Mouse (Mus musculus) heart, adult 11 months (tissue): ENCODE measurements around the gene Cux1.

ENCODE experiments used
- DNase-seq: peaks from one replicate; pipeline ENCODE4 v3.0.0; 2022

Gene Cux1

GRCm38 (mm10) chr5:136362021-136362420, 205.3 kb downstream of the Cux1 start:
- DNase-seq, result no peak

- DNase-seq, result no peak
These were observed 210.1 kb downstream of the Cux1 start for GRCm38 (mm10) chr5:136357227-136357626.

GRCm38 (mm10) chr5:136355583-136356126, 211.6 kb downstream of the Cux1 start:
- DNase-seq, result peak; percentile 89

DNA sequence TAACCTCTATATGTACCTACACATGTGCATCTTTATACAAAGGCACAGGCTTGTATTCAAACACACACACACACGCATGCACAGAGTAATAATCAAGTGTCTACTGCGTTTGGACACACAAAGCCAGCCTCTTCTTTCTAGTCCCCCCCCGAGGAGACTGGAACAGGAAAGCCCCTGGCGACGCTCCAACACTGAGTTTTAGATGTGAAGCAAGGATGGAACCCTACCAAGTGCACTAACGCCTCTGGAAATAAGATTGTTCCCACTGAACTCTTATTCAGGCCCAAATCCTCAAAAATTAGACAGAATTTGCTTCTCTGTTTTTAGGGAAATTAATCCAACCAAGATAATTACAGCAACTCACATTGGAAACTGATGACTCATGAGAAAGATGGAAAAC, 212.6 kb downstream of the Cux1 start:
- peak; percentile 91 for DNase-seq

- DNase-seq, result no peak
These were observed 214.2 kb downstream of the Cux1 start for GRCm38 (mm10) chr5:136353114-136353513.

- DNase-seq, result no peak
These were observed 224.0 kb downstream of the Cux1 start for GRCm38 (mm10) chr5:136343156-136343890.

GRCm38 (mm10) chr5:136336798-136337527, 230.3 kb downstream of the Cux1 start:
- no peak for DNase-seq

DNA sequence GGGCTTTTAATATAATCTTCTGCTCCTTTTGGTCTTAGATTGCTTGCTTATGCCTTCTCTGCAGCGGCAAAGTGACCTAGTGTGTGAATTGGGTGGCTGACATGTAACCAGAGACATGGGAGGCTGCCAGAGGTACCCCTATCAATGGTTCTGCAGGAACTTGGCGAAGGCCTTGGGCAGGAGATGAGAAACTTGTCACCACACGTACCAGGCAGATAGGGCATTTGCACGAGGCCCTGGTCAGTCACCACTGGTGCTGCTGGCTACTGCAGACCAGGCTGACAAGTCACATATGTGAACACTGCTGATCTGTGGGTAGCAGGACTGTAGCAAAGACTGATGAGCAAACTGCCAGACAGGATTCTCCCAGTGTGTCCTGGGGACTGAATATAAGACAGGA, 231.6 kb downstream of the Cux1 start:
- DNase-seq, result peak; percentile 95

- no peak for DNase-seq
These were observed 232.5 kb downstream of the Cux1 start for GRCm38 (mm10) chr5:136334780-136335179.

DNA sequence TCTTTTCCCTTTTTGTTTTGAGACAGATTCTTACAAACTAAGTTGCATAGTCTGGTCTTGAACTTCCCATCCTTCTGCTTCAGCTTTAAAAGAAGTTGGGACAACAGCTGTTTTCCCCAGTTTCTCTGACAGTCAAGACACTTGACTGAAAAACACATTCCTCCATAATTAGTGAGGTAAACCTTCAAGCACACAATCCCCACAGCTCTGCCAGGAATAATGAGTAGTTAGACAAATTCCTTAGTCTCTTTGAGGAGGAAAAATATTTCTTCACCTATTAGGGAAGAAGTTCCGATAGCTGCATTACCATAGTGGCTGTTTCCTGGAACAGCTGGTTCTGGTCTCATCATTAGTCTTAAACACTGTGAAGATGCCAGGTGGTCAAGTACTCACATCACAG, 233.2 kb downstream of the Cux1 start:
- no peak for DNase-seq

DNA sequence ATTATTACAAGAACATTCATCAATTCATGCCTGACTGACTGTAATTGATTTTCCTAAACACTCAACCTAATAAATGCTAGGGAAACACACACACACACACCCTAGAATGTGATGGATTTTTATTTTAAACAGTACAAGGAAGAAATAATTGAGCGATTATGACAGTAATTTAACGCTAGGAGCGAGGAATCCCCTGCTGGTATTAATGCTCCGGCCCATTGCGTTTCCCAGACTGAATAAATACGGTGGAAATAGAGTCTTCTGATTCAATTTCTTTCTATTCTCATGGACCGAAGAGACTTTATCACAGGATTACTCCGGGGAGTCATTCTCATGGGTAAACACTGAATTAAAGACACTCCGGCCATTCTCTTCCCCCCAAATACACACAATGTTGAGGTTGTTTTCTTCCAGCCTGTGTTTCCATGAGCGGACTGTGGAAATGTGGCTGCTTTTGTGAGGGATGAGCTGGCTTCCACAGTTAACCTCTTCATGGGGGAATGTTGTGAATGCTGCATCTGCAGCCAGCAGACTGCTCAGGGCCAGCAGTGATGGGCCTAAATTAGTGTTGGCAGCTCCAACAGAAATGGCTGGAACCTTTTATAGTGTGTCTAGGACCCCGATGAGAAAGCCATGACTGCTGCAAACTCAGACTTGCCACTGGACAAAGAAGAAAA, 234.4 kb downstream of the Cux1 start:
- DNase-seq, result no peak

DNA sequence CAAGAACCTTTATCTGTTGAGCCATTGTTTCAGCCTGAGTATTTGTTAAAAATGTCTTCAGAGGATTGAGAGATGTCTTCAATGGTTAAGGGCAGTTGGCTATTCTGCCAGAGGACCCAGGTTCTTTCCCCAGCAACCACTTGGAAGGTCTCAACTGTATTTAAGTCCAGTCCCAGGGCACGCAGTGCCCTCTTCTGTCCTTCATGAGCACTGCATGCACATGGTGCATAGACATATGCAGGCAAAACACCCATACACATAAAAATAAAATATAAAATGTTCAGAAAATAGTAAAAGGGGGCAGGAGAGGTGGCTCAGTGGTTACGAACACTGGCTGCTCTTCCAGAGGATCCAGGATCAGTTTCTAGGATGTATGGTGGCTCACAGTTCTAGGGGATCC, 239.6 kb downstream of the Cux1 start:
- no peak for DNase-seq

- peak; percentile 96 for DNase-seq
These were observed 240.7 kb downstream of the Cux1 start for GRCm38 (mm10) chr5:136326626-136327025.

DNA sequence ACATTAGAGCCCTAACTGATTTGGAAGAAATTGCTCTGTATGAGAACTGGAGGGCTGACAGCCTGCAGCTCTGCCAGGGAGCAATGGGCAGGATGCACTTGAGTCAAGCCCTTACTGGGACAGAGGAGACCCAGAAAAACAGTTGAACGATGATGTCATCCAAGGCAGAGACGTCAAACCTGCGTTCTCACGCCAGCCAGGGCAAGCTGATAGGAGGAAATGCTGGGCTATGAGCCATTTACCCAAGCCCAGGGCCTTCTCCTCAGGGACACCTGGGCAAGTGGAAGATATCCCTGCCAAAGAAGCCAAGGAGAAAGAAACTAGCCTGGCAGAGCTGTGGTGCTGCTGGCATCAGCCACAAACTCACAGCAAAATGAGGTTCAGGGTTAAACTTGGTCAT, 242.8 kb downstream of the Cux1 start:
- DNase-seq, result peak; percentile 96

DNA sequence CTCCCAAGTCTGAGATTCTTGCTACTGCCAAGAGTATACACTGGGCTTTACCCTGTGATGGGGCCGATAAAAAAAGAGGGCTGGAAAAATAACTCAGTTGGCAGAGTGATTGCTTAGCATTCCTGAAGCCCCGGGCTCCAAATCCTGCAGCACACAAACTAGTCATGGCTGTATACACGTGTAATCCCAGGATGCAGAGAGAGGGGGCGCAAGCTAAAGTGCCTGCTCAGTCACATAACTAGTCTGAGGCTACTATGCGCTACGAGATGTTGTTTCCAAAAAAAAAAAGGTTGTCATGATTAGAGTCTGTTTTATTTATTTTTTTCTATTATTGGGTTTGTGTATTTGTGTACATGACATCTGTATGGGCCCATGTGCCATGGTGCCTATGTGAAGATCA, 245.9 kb downstream of the Cux1 start:
- no peak for DNase-seq

DNA sequence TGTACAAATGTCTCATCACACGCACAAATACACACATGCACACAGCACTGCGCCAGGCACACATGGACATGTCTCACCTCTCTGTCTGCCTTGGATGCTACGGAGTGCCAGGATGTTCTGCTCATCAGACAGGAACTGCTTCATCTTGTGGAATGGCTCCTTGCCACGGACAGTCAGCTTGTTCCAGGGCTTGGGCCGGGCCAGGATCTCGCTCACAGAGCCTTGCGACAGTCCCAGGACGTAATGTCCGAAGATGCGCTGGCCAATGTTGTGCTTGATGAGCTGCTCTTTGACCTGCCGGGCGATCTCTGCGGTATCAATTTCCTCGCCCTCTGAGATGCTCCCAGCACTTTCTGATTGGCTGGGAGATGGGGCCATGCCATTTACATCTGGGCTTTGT, 254.7 kb downstream of the Cux1 start:
- no peak for DNase-seq

DNA sequence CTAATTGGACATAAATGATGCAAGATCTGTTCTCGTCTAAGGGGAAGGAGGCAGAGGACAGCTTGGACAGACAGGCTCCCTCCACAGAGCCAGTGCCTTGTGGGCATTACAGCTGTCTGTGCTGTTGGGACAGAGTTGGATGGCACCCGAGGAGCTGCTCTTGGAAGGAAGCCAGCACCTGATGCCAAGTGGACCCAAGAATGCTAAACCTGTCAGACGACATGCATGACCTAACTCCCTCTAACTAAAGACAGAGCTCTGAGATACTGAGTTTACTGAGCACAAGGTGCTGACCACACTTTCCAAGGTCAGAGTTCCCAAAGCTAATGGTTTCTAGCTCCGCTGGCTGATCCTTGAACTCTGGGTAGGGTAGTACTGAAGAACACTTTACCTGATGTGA, 255.1 kb downstream of the Cux1 start:
- no peak for DNase-seq

DNA sequence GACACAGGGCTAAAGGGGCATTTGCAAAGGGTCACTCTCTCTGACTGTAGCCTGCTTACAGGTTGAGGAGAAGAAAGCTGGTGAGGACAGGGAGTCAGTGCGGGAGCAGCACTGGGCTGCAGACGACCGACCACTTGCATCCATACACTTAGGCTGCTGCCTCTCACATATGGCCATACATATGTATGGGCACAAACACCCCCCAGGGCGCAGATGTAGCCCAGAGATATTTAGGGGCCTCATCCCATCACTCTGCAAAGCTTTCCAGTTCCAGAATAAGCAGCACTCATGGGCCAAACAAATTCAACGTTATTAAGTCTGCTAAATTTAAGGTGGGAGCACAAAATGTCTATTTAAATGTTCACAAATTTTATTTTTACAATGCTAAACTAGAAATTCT, 261.0 kb downstream of the Cux1 start:
- DNase-seq, result no peak

DNA sequence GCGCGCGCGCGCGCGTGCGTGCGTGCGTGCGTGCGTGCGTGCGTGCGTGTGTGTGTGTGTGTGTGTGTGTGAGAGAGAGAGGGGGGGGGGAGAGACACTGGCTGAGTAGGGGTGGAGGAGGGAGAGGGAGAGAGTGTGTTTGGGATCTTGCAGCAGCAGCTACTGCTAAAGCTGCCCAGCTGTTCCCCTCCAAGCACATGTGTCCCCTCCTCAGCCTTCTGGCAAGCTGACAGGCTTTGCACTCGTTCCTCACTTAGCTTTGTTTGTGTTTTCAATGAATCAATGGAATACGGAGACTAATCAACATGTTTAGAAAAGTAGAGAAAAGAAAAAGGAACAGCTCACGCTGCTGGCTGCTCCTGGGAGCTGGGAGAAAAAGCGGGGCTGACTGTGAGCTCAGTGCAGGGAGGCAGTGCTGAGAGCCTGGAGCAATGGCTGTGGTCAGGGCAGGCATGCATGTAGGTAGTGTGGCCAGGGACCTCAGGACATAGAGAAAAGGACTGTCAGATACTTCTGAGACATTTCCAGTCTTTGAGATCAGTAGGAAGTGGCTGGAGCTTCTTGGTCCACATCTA, 263.8 kb downstream of the Cux1 start:
- peak; percentile 90 for DNase-seq

DNA sequence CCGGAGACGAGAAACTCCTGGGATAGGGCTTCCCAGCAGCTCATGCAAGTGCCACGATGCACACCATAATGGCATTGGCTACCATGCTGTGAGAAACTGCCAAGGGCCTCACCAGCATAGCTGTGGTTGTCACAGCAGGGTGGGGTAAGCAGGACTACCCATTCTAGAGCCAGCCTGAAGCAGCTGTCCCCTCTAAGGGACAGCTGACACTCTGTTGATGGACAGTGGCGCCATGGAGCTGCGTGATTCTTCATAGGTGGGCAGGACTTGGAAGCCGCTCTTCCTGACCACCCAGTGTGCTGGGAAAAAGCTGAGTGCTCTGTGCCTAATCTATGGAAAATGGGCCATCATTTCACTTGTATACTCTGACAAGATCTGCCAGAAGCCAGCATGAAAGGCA, 266.4 kb downstream of the Cux1 start:
- no peak for DNase-seq

DNA sequence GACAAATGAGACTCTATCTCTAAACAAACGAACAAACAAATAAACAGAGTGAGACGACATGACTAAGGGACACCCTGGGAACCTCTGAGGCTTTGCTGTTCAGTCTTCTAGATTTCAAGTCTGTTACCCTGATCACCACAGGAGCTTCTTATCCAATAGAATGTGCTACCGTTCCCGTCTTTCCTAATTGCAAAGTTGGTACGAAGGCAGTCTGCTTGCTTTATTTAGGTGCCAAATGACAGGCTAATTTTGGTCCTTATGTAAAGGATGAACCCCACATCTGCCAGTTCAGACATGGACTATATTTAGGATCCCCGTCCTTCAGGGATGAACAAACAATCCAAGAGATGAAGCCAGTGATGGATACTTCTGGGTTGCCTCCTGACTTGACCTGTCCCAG, 269.6 kb downstream of the Cux1 start:
- no peak for DNase-seq

DNA sequence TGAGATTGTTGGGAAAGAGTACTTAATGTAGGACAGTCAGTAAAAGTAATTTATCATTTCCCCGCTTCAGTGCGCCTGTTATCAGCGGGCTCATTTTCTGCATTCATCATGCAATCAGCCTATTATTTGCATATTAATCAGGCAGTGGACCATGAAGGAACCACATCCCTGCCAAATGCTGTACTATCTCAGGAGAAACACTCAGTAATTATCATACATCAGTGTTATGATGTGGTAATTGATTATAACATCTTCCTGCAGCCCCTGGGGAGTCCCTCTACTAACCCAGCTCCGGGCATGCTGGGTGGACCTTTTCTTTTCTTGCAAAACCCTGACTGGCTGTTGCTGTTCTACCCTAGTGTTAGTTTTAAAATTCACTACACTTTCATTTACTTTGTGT, 270.4 kb downstream of the Cux1 start:
- no peak for DNase-seq

DNA sequence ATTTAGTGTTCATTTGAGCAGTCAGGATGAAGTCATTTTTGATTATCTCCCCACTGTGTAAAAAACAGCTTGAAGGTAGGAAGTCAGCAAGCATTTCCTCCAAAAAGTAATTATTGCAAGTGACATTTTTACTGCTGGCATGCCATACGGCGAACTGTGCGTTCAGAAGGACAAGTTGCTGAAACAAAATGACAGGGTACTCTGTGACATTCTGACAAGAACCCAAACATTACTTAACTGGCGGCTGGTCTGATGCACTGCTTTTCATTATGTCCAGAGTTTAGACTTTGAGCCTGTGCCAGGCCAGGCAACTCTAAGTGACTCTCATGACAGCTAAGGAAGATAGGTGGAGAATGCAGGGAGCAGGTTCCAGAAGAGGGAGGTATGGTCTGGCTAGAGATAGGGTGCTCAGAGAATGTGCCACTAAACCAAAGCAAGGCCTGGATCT, 274.3 kb downstream of the Cux1 start:
- no peak for DNase-seq
